Mouse (Mus musculus): Measurements from ENCODE around the gene Dlgap4.

The Dlgap4 gene

GRCm38 (mm10) chr2:156737976-156738375, 124.5 kb downstream of the Dlgap4 start:
- no peak for DNase-seq (ENCODE audit: extremely low read depth, low read depth)

DNA sequence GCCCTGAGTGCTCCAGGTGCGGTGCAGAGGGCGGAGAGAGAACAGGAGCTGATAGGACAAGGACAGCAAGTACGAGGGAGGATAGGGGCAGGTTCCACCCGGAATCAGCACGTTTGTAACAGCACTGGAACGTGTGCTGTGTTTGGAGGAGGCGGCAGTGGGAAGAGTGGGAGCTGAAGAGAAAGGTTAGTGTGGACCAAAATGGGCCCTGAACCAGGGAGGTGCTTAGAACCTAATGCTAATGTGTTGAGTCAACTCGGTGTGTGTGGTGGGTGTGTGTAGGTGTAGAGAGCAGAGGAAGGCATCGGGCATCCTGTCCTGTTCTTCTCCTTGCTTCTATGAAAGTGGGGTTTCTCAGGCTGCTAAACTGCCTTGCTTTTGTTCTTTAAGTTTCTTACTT, 127.8 kb downstream of the Dlgap4 start:
- DNase-seq (ENCODE audit: extremely low read depth, low read depth) = no peak

- no peak for DNase-seq (ENCODE audit: extremely low read depth, low read depth)
Measured at GRCm38 (mm10) chr2:156741998-156742397, 128.5 kb downstream of the Dlgap4 start.

DNA sequence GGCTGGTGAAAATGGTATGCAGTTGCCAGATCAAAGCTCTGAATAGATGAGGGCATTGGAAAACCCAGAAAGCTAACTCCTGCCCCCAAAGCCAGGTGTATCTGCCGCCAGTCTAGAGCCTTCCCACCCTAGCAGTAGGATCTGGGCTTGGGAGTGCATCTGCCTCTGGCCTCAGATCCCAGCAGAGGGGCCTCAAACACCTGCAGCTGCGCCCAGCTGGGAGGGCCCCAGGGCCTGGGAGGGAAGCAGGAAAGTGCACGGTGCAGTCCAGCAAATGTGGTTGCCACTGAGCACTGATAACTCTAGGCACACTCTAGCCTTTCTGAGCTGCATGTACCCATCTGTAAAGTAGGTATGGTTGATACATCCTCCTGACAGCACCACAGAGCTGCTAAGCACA, 129.7 kb downstream of the Dlgap4 start:
- DNase-seq (ENCODE audit: extremely low read depth, low read depth) = no peak

GRCm38 (mm10) chr2:156744414-156744813, 130.9 kb downstream of the Dlgap4 start:
- DNase-seq (ENCODE audit: extremely low read depth, low read depth) = no peak

GRCm38 (mm10) chr2:156747315-156747714, 133.8 kb downstream of the Dlgap4 start:
- no peak for DNase-seq (ENCODE audit: extremely low read depth, low read depth)

- DNase-seq (ENCODE audit: extremely low read depth, low read depth) = peak; percentile 76
Measured at GRCm38 (mm10) chr2:156749687-156750086, 136.2 kb downstream of the Dlgap4 start.

GRCm38 (mm10) chr2:156756937-156757336, 143.4 kb downstream of the Dlgap4 start:
- no peak for DNase-seq (ENCODE audit: extremely low read depth, low read depth)

DNA sequence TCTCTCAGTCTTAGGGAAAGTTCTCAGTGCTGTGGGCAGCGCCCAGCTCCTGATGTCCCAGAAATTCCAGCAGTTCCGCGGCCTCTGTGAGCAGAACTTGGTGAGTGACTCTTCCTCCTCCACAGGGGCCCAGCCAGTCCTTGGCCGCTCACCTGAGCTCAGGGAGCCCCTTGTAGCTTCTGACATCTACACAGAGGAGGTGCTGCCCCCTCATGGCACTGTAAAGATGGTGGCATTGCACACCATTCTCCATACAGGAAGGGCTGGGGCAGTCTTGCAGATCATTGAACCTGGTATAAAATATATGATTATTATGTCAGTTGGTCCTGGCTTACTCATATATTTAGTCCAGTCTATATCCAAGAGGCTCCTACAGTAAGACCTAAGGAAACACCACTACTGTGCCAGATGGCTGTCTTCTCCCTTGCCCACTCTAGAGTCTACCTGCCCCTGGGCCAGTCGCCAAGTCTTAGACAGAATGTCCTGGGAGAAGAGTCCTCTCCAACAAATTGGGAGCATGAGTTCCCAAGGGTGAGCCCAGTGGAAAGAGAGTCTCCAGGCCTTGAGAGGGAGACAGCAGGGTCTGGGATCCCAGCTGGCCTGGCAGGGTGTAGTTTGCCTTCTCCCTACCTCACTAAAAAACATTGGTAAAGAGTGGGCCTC, 147.5 kb downstream of the Dlgap4 start:
- no peak for DNase-seq (ENCODE audit: extremely low read depth, low read depth)

DNA sequence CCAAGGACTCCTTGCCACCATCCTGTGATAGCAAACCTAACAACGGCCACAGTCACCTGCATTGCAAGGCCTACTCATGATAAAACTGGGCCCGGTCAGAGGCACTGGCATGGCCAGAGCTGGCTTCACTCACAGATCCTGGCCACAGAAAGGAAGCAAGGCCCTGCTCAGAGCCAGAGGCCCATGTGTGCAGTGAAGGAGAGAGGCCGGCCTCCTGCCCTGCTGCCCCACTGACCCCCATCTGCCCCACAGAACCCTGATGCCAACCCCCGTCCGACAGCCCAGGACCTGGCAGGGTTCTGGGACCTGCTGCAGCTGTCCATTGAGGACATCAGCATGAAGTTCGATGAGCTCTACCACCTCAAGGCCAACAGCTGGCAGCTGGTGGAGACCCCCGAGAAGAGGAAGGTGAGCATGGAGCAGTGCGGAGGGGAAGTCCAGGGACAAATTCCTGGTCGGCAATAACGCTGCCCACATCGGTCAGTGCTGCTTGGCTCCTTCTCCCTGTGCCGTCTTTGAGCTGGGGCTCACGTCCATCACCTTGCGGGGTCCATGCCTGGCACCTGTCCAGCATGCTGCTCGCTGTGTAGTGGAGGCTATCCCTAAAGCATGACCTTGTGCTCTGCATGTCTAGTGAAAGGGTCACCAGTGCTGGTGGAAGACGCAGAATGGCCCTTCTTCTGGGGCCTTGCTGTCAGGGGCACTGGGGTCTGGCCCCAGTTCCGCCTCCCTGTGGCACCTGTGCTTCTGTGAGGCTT, 148.2 kb downstream of the Dlgap4 start:
- DNase-seq (ENCODE audit: extremely low read depth, low read depth) = no peak

DNA sequence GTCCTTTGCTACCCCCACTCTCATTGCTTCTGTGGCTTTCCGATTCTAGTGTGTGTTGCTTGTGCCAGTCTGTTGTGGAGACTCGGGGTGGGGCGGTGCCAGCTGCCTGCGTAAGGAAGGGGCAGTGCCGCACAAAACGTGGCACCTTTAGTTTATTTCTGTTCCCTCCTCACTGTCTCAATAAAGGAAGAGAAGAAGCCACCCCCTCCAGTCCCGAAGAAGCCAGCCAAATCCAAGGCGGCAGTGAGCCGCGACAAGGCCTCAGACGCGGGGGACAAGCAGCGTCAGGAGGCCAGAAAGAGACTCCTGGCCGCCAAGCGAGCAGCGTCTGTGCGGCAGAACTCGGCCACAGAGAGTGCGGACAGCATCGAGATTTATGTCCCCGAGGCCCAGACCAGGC, 149.0 kb downstream of the Dlgap4 start:
- no peak for DNase-seq (ENCODE audit: extremely low read depth, low read depth)

- no peak for DNase-seq (ENCODE audit: extremely low read depth, low read depth)
Measured at GRCm38 (mm10) chr2:156763101-156763500, 149.6 kb downstream of the Dlgap4 start.

DNA sequence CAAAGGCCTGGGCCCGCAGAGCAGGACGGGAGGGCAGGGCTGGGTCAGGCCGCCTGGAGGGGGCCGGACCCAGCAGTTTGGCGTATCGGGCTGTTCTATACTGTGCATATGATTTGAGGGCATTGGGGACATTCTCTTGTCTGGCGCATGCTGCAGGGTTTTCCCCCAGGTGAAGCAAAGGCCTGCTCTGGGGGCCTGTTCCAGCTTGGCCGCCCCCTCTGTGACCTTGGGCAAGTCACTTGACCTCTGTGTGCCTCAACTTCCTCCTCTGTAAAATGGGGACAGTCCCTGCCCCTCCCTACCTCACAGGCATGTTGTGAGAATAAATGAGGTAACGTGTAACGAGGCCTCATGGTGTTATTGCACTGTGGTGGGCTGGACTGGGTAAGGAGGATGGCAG, 150.5 kb downstream of the Dlgap4 start:
- DNase-seq (ENCODE audit: extremely low read depth, low read depth) = no peak

DNA sequence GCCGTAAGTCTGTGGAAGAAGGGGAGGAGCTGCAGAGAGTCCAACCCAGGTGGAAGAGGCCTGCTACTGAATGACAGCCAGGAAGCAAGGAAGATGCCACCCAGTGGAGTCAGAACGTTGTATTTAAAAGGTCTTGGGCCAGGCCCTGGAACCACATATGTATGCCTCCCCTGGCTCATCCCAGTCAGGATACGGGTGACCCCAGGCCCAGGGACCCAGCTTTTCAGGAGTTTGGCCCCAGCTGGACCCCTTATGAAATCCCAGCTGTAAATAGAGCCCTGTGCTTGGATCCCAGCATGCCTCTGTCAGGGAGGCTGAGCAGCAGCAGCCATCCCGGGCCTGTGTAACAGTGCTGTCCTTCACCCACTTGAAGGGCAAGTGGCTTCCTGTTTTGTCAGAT, 151.2 kb downstream of the Dlgap4 start:
- DNase-seq (ENCODE audit: extremely low read depth, low read depth) = no peak

GRCm38 (mm10) chr2:156765593-156765992, 152.1 kb downstream of the Dlgap4 start:
- no peak for DNase-seq (ENCODE audit: extremely low read depth, low read depth)

DNA sequence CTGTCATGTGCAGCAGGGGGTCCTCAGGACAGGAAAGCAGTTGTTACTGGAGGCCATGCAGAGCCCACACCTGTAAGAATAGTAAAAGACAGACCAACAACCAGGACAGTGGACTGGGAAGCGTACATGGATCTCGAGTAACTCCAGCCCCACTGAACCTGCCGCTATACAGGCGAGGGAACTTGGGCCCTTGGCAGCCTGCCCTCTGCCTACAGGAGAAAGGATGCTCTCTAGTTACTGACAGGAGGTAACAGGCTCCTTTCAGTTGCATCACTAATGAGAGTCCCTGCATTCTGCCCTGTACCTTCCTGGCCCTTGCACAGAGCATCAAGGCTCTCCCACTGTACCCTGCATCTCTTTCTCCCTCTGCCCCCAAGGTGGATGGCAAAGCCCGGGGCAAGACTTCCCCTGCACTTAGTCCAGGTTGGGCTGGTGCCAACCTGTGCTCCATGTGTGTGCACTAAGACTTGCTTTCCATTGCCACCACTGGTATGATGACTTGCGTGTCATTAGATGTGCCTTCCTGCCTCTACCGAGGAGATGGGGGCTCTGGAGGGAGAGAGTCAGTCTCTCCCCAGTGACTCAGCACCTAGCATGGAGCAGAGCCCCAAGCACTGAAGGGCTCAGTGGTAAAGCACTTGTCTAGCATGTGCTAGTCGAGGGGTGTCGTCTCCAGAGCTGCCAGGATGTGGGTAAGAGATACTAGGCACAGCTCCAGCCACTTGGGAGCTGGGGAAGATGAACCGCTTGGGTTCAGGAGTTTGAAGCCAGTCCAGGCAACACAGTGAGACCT, 152.9 kb downstream of the Dlgap4 start:
- DNase-seq (ENCODE audit: extremely low read depth, low read depth) = peak; percentile 92

DNA sequence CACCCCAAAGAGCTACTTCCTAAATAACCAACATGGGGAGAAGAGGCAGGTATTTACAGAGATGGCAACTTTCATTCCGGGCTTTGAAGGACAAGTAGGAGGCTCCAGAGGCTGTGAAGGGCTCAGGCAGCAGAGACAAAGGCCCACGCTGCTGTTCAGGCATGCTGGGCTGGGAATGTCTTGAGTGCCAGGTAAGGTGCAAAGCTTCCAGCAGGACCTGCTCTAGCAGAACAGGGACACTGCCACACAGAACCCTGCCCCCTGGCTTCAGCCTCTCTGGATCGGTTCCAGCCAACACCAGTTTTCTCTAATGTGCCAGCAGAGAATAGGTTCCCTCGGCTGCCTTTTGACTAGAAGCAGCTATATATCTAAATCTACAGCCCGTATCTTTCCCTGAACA, 153.6 kb downstream of the Dlgap4 start:
- DNase-seq (ENCODE audit: extremely low read depth, low read depth) = no peak

GRCm38 (mm10) chr2:156769274-156769673, 155.8 kb downstream of the Dlgap4 start:
- DNase-seq (ENCODE audit: extremely low read depth, low read depth) = no peak

- no peak for DNase-seq (ENCODE audit: extremely low read depth, low read depth)
Measured at GRCm38 (mm10) chr2:156773470-156773869, 160.0 kb downstream of the Dlgap4 start.

DNA sequence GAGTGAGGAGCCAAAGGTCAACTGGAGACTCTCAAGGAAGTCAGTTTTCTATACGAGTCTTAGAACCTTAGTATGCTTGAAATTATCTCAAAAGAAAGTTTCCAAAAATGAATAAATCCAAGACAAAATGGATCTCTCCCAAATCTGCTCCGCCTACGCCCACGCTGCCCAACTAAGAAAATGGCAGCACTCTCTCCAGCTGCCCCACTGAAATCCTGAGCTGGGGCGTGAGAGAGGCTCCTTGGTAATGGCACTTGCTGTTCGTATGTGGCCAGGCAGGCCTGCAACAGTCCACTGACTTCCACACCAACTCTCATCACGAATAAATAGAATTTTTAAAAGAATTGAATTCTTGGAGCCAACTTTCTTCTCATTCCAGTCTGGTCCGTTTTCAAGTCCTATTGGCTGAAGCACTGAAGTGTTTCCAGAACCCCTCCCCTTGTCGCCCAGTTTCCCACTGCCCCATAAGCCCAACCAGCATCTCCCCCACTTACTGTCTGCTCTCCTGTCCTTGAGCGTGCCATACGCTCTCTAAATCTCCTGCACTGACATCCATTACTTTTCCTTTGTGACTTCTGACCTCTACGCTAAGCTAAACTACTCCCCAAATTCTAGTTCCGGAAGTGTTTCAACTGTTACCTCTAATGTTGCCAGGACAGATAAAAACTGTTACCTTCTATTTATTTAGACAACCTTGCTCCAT, 160.7 kb downstream of the Dlgap4 start:
- no peak for DNase-seq (ENCODE audit: extremely low read depth, low read depth)

GRCm38 (mm10) chr2:156774738-156775454, 161.4 kb downstream of the Dlgap4 start, which contains the start of gene Myl9:
Myl9 (plus strand) TSS chr2:156775420.
- no peak for DNase-seq (ENCODE audit: extremely low read depth, low read depth)

Measured in MEL-GATA-1-ER (cell line).